In genomic region chrX:53004887-53005286, GRCm38 (mm10) we compare ENCODE assay signal across 8 mouse cellular contexts. TPM values are rescaled to one million over a fixed set of nuclear protein-coding genes. Genes with fewer than 3 reads are reported as not detected.
DNase-seq lines count a peak whose midpoint lies in the region; ATAC-seq and TF ChIP-seq lines count a peak whose summit lies in the region.
"Not testable (repeated sequence)": the region's sequence is repeated elsewhere in the genome, so short reads cannot be mapped to it uniquely, and the experiment has no call there.

No protein-coding gene starts in this region.

- not testable (repeated sequence) for H3K9me3 ChIP-seq in forebrain, postnatal 0 days (ENCODE audit: low read length); liver, embryonic 14.5 days (ENCODE audit: control insufficient read depth, low read length)

- TF ChIP-seq CTCF in forebrain, postnatal 0 days (IDR thresholded peaks at IDR 0.05; ENCODE audit: low read depth), result peak; percentile 26; the same call in 1 of the 2 replicates
- TF ChIP-seq CTCF in liver, embryonic 14.5 days (IDR thresholded peaks at IDR 0.05; ENCODE audit: low read depth), result peak; percentile 47

- not testable (repeated sequence) for H3K4me2 ChIP-seq in forebrain, postnatal 0 days (ENCODE audit: low read depth); liver, embryonic 14.5 days (ENCODE audit: low read depth)

- not testable (repeated sequence) for H3K27me3 ChIP-seq in forebrain, postnatal 0 days (ENCODE audit: insufficient read depth, low read length); liver, embryonic 14.5 days (ENCODE audit: control insufficient read depth, insufficient read depth, low read length)

- not testable (repeated sequence) for H3K27ac ChIP-seq in forebrain, postnatal 0 days (ENCODE audit: low read depth, low read length); liver, embryonic 14.5 days

- ATAC-seq in CD4-positive, CD25-positive, alpha-beta regulatory T cell, adult 4 months, result peak; percentile 49
- not testable (repeated sequence) for ATAC-seq in forebrain, postnatal 0 days; liver, embryonic 14.5 days (ENCODE audit: insufficient read depth)

- not testable (repeated sequence) for H3K36me3 ChIP-seq in forebrain, postnatal 0 days (ENCODE audit: insufficient read depth)
- peaks cover 15% of the 10 kb centered on the region for H3K36me3 ChIP-seq in liver, embryonic 14.5 days (replicated peaks; ENCODE audit: control insufficient read depth, insufficient read depth, low read depth)

- TF ChIP-seq EP300 in liver, embryonic 14.5 days (IDR thresholded peaks at IDR 0.05; ENCODE audit: low read depth), result not testable (repeated sequence)

- H3K9ac ChIP-seq in forebrain, postnatal 0 days; liver, embryonic 14.5 days (replicated peaks): not testable (repeated sequence)

- peak; percentile 25 for DNase-seq in 3134 (ENCODE audit: extremely low read depth, insufficient read length, low spot score)
- DNase-seq in T-cell, adult 2 months (ENCODE audit: low spot score), result peak; percentile 16
- not testable (repeated sequence) for DNase-seq in forebrain, postnatal 0 days; liver, embryonic 14.5 days (ENCODE audit: low read depth in 3 of 3, low spot score in 3 of 3)
- DNase-seq in induced T-regulatory cell, adult 2 months (ENCODE audit: low read depth), result peak; percentile 54
- DNase-seq in naive thymus-derived CD4-positive, alpha-beta T cell, adult 2 months (ENCODE audit: low read depth), result peak; percentile 42
- DNase-seq in thymus, postnatal 14 days, result peak; percentile 12

- WGBS in forebrain, postnatal 0 days, result 64% methylated on average over 4 of the region's 4 CpGs
- WGBS in liver, embryonic 14.5 days (ENCODE audit: insufficient replicate concordance), result 59% methylated on average over 4 of the region's 4 CpGs

- H3K4me1 ChIP-seq in forebrain, postnatal 0 days (ENCODE audit: insufficient read depth); liver, embryonic 14.5 days (replicated peaks; ENCODE audit: control insufficient read depth in 2 of 2, insufficient read depth in 2 of 2, low read length in 1 of 2): not testable (repeated sequence)

- H3K4me3 ChIP-seq in forebrain, postnatal 0 days (ENCODE audit: low read depth, low read length); liver, embryonic 14.5 days (ENCODE audit: insufficient read depth in 1 of 2, low read depth in 2 of 2, low read length in 2 of 2): not testable (repeated sequence)

RNA-seq across cellular contexts. Expression of gene Hprt, which starts 16.9 kb away (rescaled TPM):
- 100 to 1,000 TPM; 253 to 255 TPM for polyA plus RNA-seq in CD4-positive, CD25-positive, alpha-beta regulatory T cell, adult 4 months (2017; shearing (Covaris generic))
- total RNA-seq in forebrain, postnatal 0 days (2014; rRNA removed), result 59.0 and 66.2 TPM in 2 replicates
- 162 and 177 TPM in 2 replicates for polyA plus RNA-seq in forebrain, postnatal 0 days (2015; fragmentation: Nextera tagmentation; extraction: Ambion mirVana)
- polyA plus RNA-seq in liver, embryonic 14.5 days (2012; rRNA removed), result 38.7 and 68.1 TPM in 2 replicates
- polyA plus RNA-seq in liver, embryonic 14.5 days (2014; fragmentation: Nextera tagmentation; extraction: Ambion mirVana), result 220 and 227 TPM in 2 replicates
